Mouse (Mus musculus) heart, embryonic 12.5 days (tissue): ENCODE results near the gene Cisd1. TPM values are rescaled to one million over a fixed set of nuclear protein-coding genes. Genes with fewer than 3 reads are reported as not detected.

Source experiments
- ATAC-seq: fragments of 200-750 bp; cut with Nextera tagmentation; 2 replicates; pipeline ENCODE4 v1.8.0; 2017; ENCODE audit warnings: moderate TSS enrichment, moderate library complexity; ENCODE audit not compliant: insufficient number of reproducible peaks, low FRiP score
- H3K27ac ChIP-seq: fragments of 300-500 bp; sonication (generic); 2 replicates; pipeline ENCODE4 v1.5.1; 2016; ENCODE audit warnings: mild to moderate bottlenecking, moderate library complexity; ENCODE audit not compliant: poor library complexity, severe bottlenecking
- H3K27me3 ChIP-seq: fragments of 300-500 bp; sonication (generic); replicated peaks from 2 replicates; pipeline ENCODE4 v1.6.1; 2016; ENCODE audit warnings: mild to moderate bottlenecking, moderate library complexity
- H3K36me3 ChIP-seq: fragments of 300-500 bp; sonication (generic); 2 replicates; pipeline ENCODE4 v1.6.1; 2016; ENCODE audit warnings: mild to moderate bottlenecking, moderate library complexity
- H3K4me1 ChIP-seq: fragments of 300-500 bp; sonication (generic); replicated peaks from 2 replicates; pipeline ENCODE4 v1.6.1; 2016; ENCODE audit warnings: mild to moderate bottlenecking
- H3K4me2 ChIP-seq: fragments of 300-500 bp; sonication (generic); 2 replicates; pipeline ENCODE4 v1.6.1; 2016; ENCODE audit warnings: mild to moderate bottlenecking, moderate library complexity
- H3K4me3 ChIP-seq: fragments of 300-500 bp; sonication (generic); 2 replicates; pipeline ENCODE4 v1.5.1; 2016; ENCODE audit warnings: mild to moderate bottlenecking
- H3K9ac ChIP-seq: fragments of 300-500 bp; sonication (generic); 2 replicates; pipeline ENCODE4 v1.6.1; 2016; ENCODE audit warnings: mild to moderate bottlenecking, moderate library complexity
- H3K9me3 ChIP-seq: fragments of 300-500 bp; sonication (generic); replicated peaks from 2 replicates; pipeline ENCODE4 v1.6.1; 2016; ENCODE audit warnings: mild to moderate bottlenecking, moderate library complexity
- WGBS: fragments of 180-500 bp; shearing (Covaris S2); methylation state at CpG from one replicate; pipeline ENCODE4 v1.1.7; 2016; 5-methylcytosine and 5-hydroxymethylcytosine counted together
- polyA plus RNA-seq: library from polyadenylated mRNA; unstranded; fragments of >200 nt; fragmentation: Nextera tagmentation; extraction: Ambion mirVana; gene quantifications from 2 replicates; pipeline ENCODE4 v1.2.1, GENCODE M21; 2016

Gene Cisd1
- polyA plus RNA-seq, 1 experiment from 2014 or later: 170 TPM

- 82% methylated on average over 8 of the region's 8 CpGs for WGBS
- no peaks in the 10 kb centered on the region for H3K9me3 ChIP-seq
- peaks cover 11% of the 10 kb centered on the region for H3K4me1 ChIP-seq
- H3K27me3 ChIP-seq: no peaks in the 10 kb centered on the region
- H3K36me3 ChIP-seq: peaks cover 29% of the 10 kb centered on the region
- H3K4me3 ChIP-seq: no peak overlapping the region
- H3K4me2 ChIP-seq: no peak overlapping the region
- H3K9ac ChIP-seq: no peak overlapping the region
- no peak for ATAC-seq
- H3K27ac ChIP-seq: no peak overlapping the region
Measured at GRCm38 (mm10) chr10:71338156-71338905, 6.4 kb downstream of the Cisd1 start.

GRCm38 (mm10) chr10:71337733-71338132 is 7.0 kb downstream of the Cisd1 start:
- H3K27ac ChIP-seq: no peak overlapping the region
- ATAC-seq: no peak
- H3K36me3 ChIP-seq: peaks cover 34% of the 10 kb centered on the region
- no peaks in the 10 kb centered on the region for H3K9me3 ChIP-seq
- no peaks in the 10 kb centered on the region for H3K27me3 ChIP-seq
- H3K4me3 ChIP-seq: no peak overlapping the region
- no peak overlapping the region for H3K4me2 ChIP-seq
- H3K9ac ChIP-seq: no peak overlapping the region
- H3K4me1 ChIP-seq: peaks cover 11% of the 10 kb centered on the region
- WGBS: 81% methylated on average over 2 of the region's 2 CpGs

GRCm38 (mm10) chr10:71332859-71333258 is 11.9 kb downstream of the Cisd1 start:
- Histone ChIP-seq H3K36me3 (peaks cover 59% of the 10 kb centered on the region), H3K4me1 (no peaks in the 10 kb centered on the region), H3K27me3 (no peaks in the 10 kb centered on the region), H3K4me3 (no peak overlapping the region), H3K27ac (no peak overlapping the region), H3K9me3 (no peaks in the 10 kb centered on the region), H3K4me2 (no peak overlapping the region), H3K9ac (no peak overlapping the region)
- no peak for ATAC-seq
- 93% methylated on average over 9 of the region's 9 CpGs for WGBS

GRCm38 (mm10) chr10:71332376-71332775 is 12.4 kb downstream of the Cisd1 start:
- H3K9ac ChIP-seq: no peak overlapping the region
- no peak overlapping the region for H3K4me2 ChIP-seq
- 86% methylated on average over 4 of the region's 4 CpGs for WGBS
- no peaks in the 10 kb centered on the region for H3K9me3 ChIP-seq
- peaks cover 59% of the 10 kb centered on the region for H3K36me3 ChIP-seq
- H3K4me3 ChIP-seq: no peak overlapping the region
- H3K27ac ChIP-seq: no peak overlapping the region
- H3K4me1 ChIP-seq: no peaks in the 10 kb centered on the region
- no peaks in the 10 kb centered on the region for H3K27me3 ChIP-seq
- no peak for ATAC-seq

- Histone ChIP-seq H3K4me2 (no peak overlapping the region), H3K4me3 (no peak overlapping the region), H3K9me3 (no peaks in the 10 kb centered on the region), H3K4me1 (no peaks in the 10 kb centered on the region), H3K36me3 (peaks cover 59% of the 10 kb centered on the region), H3K27me3 (no peaks in the 10 kb centered on the region), H3K9ac (no peak overlapping the region), H3K27ac (no peak overlapping the region)
- ATAC-seq: no peak
- WGBS: 90% methylated on average over 7 of the region's 7 CpGs
Measured at GRCm38 (mm10) chr10:71331908-71332307, 12.8 kb downstream of the Cisd1 start.

DNA sequence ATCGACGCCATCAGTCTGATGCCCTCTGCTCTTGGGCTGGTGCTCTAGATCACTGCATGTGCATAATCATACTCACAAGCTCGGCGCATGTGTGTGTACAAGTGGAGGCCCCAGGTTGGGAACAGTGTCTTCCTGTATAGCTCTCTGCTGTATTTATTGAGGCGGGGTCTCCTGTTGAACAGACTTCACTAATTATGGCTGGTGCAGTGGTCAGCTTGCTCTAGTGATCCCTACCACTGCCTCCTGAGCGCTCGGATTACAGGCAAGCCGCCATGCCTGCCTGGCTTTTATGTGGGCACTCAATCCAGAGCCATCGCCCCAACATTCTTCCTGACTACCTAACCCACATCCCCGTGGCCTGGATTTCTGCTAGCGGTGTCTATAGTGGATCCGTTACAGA is 14.7 kb downstream of the Cisd1 start:
- no peak overlapping the region for H3K9ac ChIP-seq
- no peaks in the 10 kb centered on the region for H3K4me1 ChIP-seq
- H3K9me3 ChIP-seq: no peaks in the 10 kb centered on the region
- H3K27me3 ChIP-seq: no peaks in the 10 kb centered on the region
- ATAC-seq: no peak
- peaks cover 46% of the 10 kb centered on the region for H3K36me3 ChIP-seq
- no peak overlapping the region for H3K4me2 ChIP-seq
- H3K4me3 ChIP-seq: no peak overlapping the region
- WGBS: 94% methylated on average over 12 of the region's 12 CpGs
- no peak overlapping the region for H3K27ac ChIP-seq

GRCm38 (mm10) chr10:71329295-71329694 is 15.5 kb downstream of the Cisd1 start:
- H3K4me2 ChIP-seq: no peak overlapping the region
- H3K27me3 ChIP-seq: no peaks in the 10 kb centered on the region
- no peaks in the 10 kb centered on the region for H3K4me1 ChIP-seq
- peaks cover 38% of the 10 kb centered on the region for H3K36me3 ChIP-seq
- H3K27ac ChIP-seq: no peak overlapping the region
- no peak overlapping the region for H3K4me3 ChIP-seq
- no peak for ATAC-seq
- 90% methylated on average over 6 of the region's 6 CpGs for WGBS
- no peak overlapping the region for H3K9ac ChIP-seq
- no peaks in the 10 kb centered on the region for H3K9me3 ChIP-seq

DNA sequence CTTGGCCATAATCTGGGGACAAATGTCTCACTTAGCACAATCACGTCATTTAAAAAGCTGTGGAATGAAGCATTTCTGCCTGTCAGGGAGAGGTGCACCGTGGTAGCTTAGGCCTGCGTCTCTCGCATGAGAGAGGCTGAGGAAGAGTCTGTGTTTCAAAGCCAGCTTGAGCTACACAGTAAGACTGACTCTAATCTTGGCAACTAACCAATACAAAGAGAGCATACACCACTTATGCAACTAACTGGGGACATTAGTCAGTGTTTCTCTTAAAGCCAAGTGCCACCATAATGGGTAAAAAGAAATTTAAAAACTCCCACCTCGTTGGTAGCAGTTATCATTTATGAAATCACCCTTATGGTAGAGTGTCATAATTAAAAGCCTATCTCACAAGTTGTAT is 15.9 kb downstream of the Cisd1 start:
- WGBS: 84% methylated on average over 5 of the region's 5 CpGs
- Histone ChIP-seq H3K27ac (no peak overlapping the region), H3K9me3 (no peaks in the 10 kb centered on the region), H3K9ac (no peak overlapping the region), H3K36me3 (peaks cover 35% of the 10 kb centered on the region), H3K4me3 (no peak overlapping the region), H3K4me2 (no peak overlapping the region), H3K27me3 (no peaks in the 10 kb centered on the region), H3K4me1 (no peaks in the 10 kb centered on the region)
- no peak for ATAC-seq

- no peaks in the 10 kb centered on the region for H3K27me3 ChIP-seq
- H3K4me1 ChIP-seq: no peaks in the 10 kb centered on the region
- no peak overlapping the region for H3K27ac ChIP-seq
- H3K36me3 ChIP-seq: peaks cover 31% of the 10 kb centered on the region
- H3K9ac ChIP-seq: no peak overlapping the region
- no peak for ATAC-seq
- WGBS: 80% methylated on average over 6 of the region's 6 CpGs
- no peaks in the 10 kb centered on the region for H3K9me3 ChIP-seq
- no peak overlapping the region for H3K4me3 ChIP-seq
- H3K4me2 ChIP-seq: no peak overlapping the region
Measured at GRCm38 (mm10) chr10:71328382-71328781, 16.4 kb downstream of the Cisd1 start.

DNA sequence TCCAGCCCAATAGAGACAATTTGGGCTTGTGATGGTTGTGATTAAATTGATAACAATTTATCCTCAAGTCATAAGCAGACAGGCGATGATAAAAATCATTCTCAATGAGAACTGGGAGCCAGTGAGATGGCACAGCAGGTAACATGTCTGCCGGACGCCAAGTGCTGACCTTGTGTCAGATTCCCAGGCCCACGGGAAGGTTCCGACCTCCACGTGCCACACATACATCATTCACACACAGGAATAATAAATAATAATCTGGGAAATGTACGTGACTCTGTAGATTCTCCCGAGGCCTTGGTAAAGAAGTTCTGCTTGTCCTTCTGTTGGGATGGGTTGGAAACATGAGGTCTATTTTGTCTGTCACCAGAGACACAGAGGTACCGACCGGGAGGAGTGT is 17.4 kb downstream of the Cisd1 start:
- H3K36me3 ChIP-seq: peaks cover 22% of the 10 kb centered on the region
- no peaks in the 10 kb centered on the region for H3K9me3 ChIP-seq
- ATAC-seq: no peak
- H3K27ac ChIP-seq: no peak overlapping the region
- no peak overlapping the region for H3K4me2 ChIP-seq
- H3K27me3 ChIP-seq: no peaks in the 10 kb centered on the region
- 82% methylated on average over 10 of the region's 10 CpGs for WGBS
- H3K4me3 ChIP-seq: no peak overlapping the region
- no peak overlapping the region for H3K9ac ChIP-seq
- H3K4me1 ChIP-seq: no peaks in the 10 kb centered on the region

DNA sequence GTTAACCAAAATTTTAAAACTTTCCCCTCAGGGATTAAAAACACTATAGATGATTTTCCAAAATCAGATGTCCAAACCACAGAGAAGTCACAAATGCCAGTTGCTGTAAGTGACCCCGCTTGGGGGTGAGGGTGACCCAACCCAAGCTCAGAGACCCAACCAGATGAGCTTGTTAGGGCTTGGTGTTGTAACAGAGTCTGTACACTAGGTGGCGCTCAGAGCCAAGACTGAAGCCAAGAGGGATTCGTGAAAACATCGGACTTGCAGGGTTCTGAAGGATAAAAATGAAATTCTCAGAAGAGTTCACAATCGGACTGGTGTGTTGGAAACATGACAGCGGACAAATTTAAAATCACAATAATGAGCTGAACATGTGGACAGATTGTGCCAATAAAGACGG is 18.0 kb downstream of the Cisd1 start:
- H3K4me3 ChIP-seq: no peak overlapping the region
- no peak overlapping the region for H3K4me2 ChIP-seq
- 15% methylated on average over 7 of the region's 7 CpGs for WGBS
- H3K9me3 ChIP-seq: no peaks in the 10 kb centered on the region
- H3K27me3 ChIP-seq: no peaks in the 10 kb centered on the region
- H3K4me1 ChIP-seq: no peaks in the 10 kb centered on the region
- no peak overlapping the region for H3K27ac ChIP-seq
- no peak for ATAC-seq
- H3K9ac ChIP-seq: no peak overlapping the region
- peaks cover 19% of the 10 kb centered on the region for H3K36me3 ChIP-seq

- Histone ChIP-seq H3K9ac (no peak overlapping the region), H3K27me3 (no peaks in the 10 kb centered on the region), H3K36me3 (peaks cover 19% of the 10 kb centered on the region), H3K4me1 (no peaks in the 10 kb centered on the region), H3K4me3 (no peak overlapping the region), H3K9me3 (no peaks in the 10 kb centered on the region), H3K27ac (no peak overlapping the region), H3K4me2 (no peak overlapping the region)
- no peak for ATAC-seq
- whole genome bisulfite sequencing: 61% methylated on average over 7 of the region's 7 CpGs
Measured at GRCm38 (mm10) chr10:71326123-71326522, 18.6 kb downstream of the Cisd1 start.
